ENCODE assay signal across 18 mouse cellular contexts in genomic region chr11:97942420-97943111, GRCm38 (mm10). TPM values are rescaled to one million over a fixed set of nuclear protein-coding genes. Genes with fewer than 3 reads are reported as not detected.
DNase-seq lines count a peak whose midpoint lies in the region; ATAC-seq and TF ChIP-seq lines count a peak whose summit lies in the region.
"Had no signal": no experiment of that assay in that cellular context is flagged by ENCODE, and none has a peak within 500 bp of the region (broad histone marks: within the 10 kb centered on the region; RNA-seq: fewer than 3 reads in every experiment).

No protein-coding gene starts in this region.

- no peaks in the 10 kb centered on the region for H3K27me3 ChIP-seq in kidney, embryonic 15.5 days
- H3K27me3 ChIP-seq: embryonic facial prominence, embryonic 12.5 days; forebrain, embryonic 15.5 days had no signal

- no peak overlapping the region for H3K4me3 ChIP-seq in lung, adult 2 months (replicated peaks; ENCODE audit: extremely low read depth, low read depth, low read length)
- H3K4me3 ChIP-seq in kidney, embryonic 15.5 days (replicated peaks) = no peak overlapping the region
- H3K4me3 ChIP-seq: embryonic facial prominence, embryonic 12.5 days; forebrain, embryonic 15.5 days; heart, embryonic 12.5 days; hindbrain, embryonic 10.5 days had no signal

- no peak for TF ChIP-seq CTCF in lung, adult 2 months (IDR thresholded peaks at IDR 0.05; ENCODE audit: insufficient read depth, low read length)

- peak; percentile 76 for DNase-seq in induced T-regulatory cell, adult 2 months (ENCODE audit: low read depth)
- no peak for DNase-seq in layer of hippocampus, adult 11-12 months (ENCODE audit: low spot score)
- no peak for DNase-seq in lung, adult 2 months
- DNase-seq in lung, postnatal 10 days = no peak
- DNase-seq: adrenal gland, postnatal 14 days; cerebellum, adult 11-12 months; cerebellum, adult 9-10 months; cerebellum, postnatal 25 days; gastrocnemius, postnatal 10 days had no signal

- H3K4me2 ChIP-seq in kidney, embryonic 15.5 days = no peak overlapping the region
- H3K4me2 ChIP-seq: embryonic facial prominence, embryonic 12.5 days; forebrain, embryonic 15.5 days; heart, embryonic 12.5 days; hindbrain, embryonic 14.5 days had no signal

- ATAC-seq in CD4-positive, CD25-positive, alpha-beta regulatory T cell, adult 4 months = peak; percentile 51
- ATAC-seq in monocyte, adult 5-6 weeks (replicated peaks; ENCODE audit: insufficient number of reproducible peaks, low FRiP score, low TSS enrichment, poor library complexity, severe bottlenecking) = peak; percentile 58
- ATAC-seq in kidney, embryonic 15.5 days (replicated peaks; ENCODE audit: low FRiP score) = no peak
- ATAC-seq: forebrain, embryonic 15.5 days had no signal

- no peak overlapping the region for H3K27ac ChIP-seq in kidney, embryonic 15.5 days
- H3K27ac ChIP-seq: embryonic facial prominence, embryonic 12.5 days; forebrain, embryonic 15.5 days; hindbrain, embryonic 10.5 days; hindbrain, embryonic 14.5 days had no signal

- WGBS in lung, adult 2 months = 73% methylated on average over 15 of the region's 15 CpGs
- 83% methylated on average over 15 of the region's 15 CpGs for WGBS in kidney, embryonic 15.5 days

- H3K9me3 ChIP-seq in kidney, embryonic 15.5 days (replicated peaks) = no peaks in the 10 kb centered on the region
- H3K9me3 ChIP-seq: embryonic facial prominence, embryonic 12.5 days; forebrain, embryonic 15.5 days; G1E; heart, embryonic 12.5 days; hindbrain, embryonic 10.5 days had no signal

- no peak for TF ChIP-seq POLR2A in lung, adult 2 months (IDR thresholded peaks at IDR 0.05; ENCODE audit: borderline replicate concordance, extremely low read depth, low read depth, low read length)

- no peaks in the 10 kb centered on the region for H3K36me3 ChIP-seq in kidney, embryonic 15.5 days
- H3K36me3 ChIP-seq: embryonic facial prominence, embryonic 12.5 days; forebrain, embryonic 15.5 days; heart, embryonic 12.5 days; hindbrain, embryonic 10.5 days had no signal

- H3K4me1 ChIP-seq in lung, adult 2 months (ENCODE audit: control insufficient read depth, insufficient read depth, low read length) = no peaks in the 10 kb centered on the region
- no peaks in the 10 kb centered on the region for H3K4me1 ChIP-seq in kidney, embryonic 15.5 days
- H3K4me1 ChIP-seq: forebrain, embryonic 15.5 days; heart, embryonic 12.5 days had no signal

- no peak overlapping the region for H3K9ac ChIP-seq in kidney, embryonic 15.5 days
- H3K9ac ChIP-seq: embryonic facial prominence, embryonic 12.5 days; forebrain, embryonic 15.5 days; heart, embryonic 12.5 days; hindbrain, embryonic 14.5 days had no signal

RNA-seq across cellular contexts. Expression of gene Plxdc1, which starts 43.7 kb away (rescaled TPM):
- 1 to 10 TPM; 1.8 to 3.7 TPM for polyA plus RNA-seq in CD4-positive, CD25-positive, alpha-beta regulatory T cell, adult 4 months (2017; shearing (Covaris generic))
- 1.6 to 2.8 TPM (median 2.4 TPM) in 3 replicates for total RNA-seq in monocyte, adult 5-6 weeks (2017)
- polyA plus RNA-seq in lung, adult 2 months (2012; rRNA removed) = 18.5 and 20.9 TPM in 2 replicates
- polyA plus RNA-seq in kidney, embryonic 15.5 days (2015; fragmentation: Nextera tagmentation; extraction: Ambion mirVana) = 1.7 and 2.0 TPM in 2 replicates

RNA-seq across cellular contexts. Expression of gene Arl5c, which starts 53.4 kb away (rescaled TPM):
- polyA plus RNA-seq in CD4-positive, CD25-positive, alpha-beta regulatory T cell, adult 4 months (2017; shearing (Covaris generic)) = 100 to 1,000 TPM in 1 of 2 experiments, 10 to 100 TPM in 1; 89.8 to 124 TPM
- 67.7 to 97.0 TPM (median 83.6 TPM) in 3 replicates for total RNA-seq in monocyte, adult 5-6 weeks (2017)
- polyA plus RNA-seq in lung, adult 2 months (2012; rRNA removed) = 2.7 and 5.1 TPM in 2 replicates
- 9.9 and 10.1 TPM in 2 replicates for polyA plus RNA-seq in kidney, embryonic 15.5 days (2015; fragmentation: Nextera tagmentation; extraction: Ambion mirVana)
- polyA plus RNA-seq: G1E had no signal

RNA-seq across cellular contexts. Expression of gene Fbxo47, which starts 58.6 kb away (rescaled TPM):
- under 1 TPM; 0.34 to 0.65 TPM for polyA plus RNA-seq in CD4-positive, CD25-positive, alpha-beta regulatory T cell, adult 4 months (2017; shearing (Covaris generic))
- total RNA-seq in monocyte, adult 5-6 weeks (2017) = 0.53 to 2.1 TPM (median 1.5 TPM) in 3 replicates
- polyA plus RNA-seq in lung, adult 2 months (2012; rRNA removed) = 0.16 and 0.36 TPM in 2 replicates
- 0.48 and 0.73 TPM in 2 replicates for polyA plus RNA-seq in kidney, embryonic 15.5 days (2015; fragmentation: Nextera tagmentation; extraction: Ambion mirVana)
- polyA plus RNA-seq: G1E had no signal
